Comparison of ENCODE assay signal across 8 mouse cellular contexts in the genomic region with DNA sequence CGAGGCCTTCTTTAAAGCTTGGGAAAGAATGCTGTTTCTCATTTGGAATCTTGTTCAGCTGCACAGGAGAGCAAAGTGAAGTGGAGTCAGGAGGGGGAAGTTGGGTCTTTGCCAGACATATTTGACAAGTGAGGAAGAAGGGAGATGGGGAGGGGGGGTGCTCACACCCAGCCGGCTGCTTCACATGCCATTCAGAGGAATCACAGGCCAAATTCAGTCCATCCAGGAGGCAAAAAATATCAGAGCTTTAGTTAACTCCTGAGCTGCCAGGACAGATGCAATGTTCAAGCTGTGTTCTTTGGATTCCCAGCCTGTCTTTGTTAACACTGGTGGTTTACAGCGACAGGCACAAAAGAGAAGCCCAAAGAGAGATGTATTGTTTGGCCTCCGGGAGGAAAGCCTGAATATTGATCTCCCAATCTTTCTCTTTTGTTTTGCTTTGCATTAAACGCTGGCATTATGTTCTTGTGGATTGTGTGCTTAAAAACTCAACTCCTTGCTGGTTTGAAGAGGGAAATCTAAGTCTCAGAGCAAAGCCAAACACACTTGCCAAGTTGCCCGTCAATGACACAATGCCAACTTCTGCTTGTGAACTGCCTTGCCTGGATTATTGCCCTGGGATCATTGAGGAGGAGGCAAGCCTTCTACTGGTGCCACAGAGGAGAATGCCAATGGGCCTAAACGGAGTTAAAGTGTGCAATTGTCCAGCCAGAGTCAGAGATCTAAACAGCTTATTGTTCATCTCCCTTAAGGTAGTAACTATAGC.
A peak's percentile ranks its signal among the peaks of the same experiment; 100 is the strongest.
DNase-seq lines count a peak whose midpoint lies in the region; ATAC-seq lines count a peak whose summit lies in the region.

No protein-coding gene starts in this region.

- no peak for ATAC-seq in embryonic facial prominence, embryonic 13.5 days (ENCODE audit: insufficient number of reproducible peaks, insufficient read depth, low FRiP score, low TSS enrichment, low read depth)
- peak; percentile 90 for ATAC-seq in heart, embryonic 15.5 days (replicated peaks; ENCODE audit: insufficient number of reproducible peaks, insufficient read depth, low FRiP score, low read depth)
- peak; percentile 75 for ATAC-seq in limb, embryonic 13.5 days (ENCODE audit: low FRiP score, low read depth)
- peak; percentile 86 for ATAC-seq in neural tube, embryonic 13.5 days (ENCODE audit: low read depth)
- no peak for ATAC-seq in megakaryocyte, adult 5-6 weeks (ENCODE audit: poor library complexity, severe bottlenecking)

- peak; percentile 4 for DNase-seq in adrenal gland, adult 8-10 months
- DNase-seq in adrenal gland, adult 18-20 months (ENCODE audit: low spot score in 2 of 2): no peak
- DNase-seq in 3134 (ENCODE audit: extremely low read depth, insufficient read length, low spot score): peak; percentile 82

- peaks cover 14% of the 10 kb centered on the region for H3K4me1 ChIP-seq in embryonic facial prominence, embryonic 13.5 days
- peaks cover 28% of the 10 kb centered on the region for H3K4me1 ChIP-seq in heart, embryonic 15.5 days (replicated peaks)
- H3K4me1 ChIP-seq in limb, embryonic 13.5 days: peaks cover 16% of the 10 kb centered on the region
- H3K4me1 ChIP-seq in neural tube, embryonic 13.5 days (replicated peaks): peaks cover 10% of the 10 kb centered on the region

- H3K9ac ChIP-seq in embryonic facial prominence, embryonic 13.5 days: no peak overlapping the region
- no peak overlapping the region for H3K9ac ChIP-seq in heart, embryonic 15.5 days
- no peak overlapping the region for H3K9ac ChIP-seq in limb, embryonic 13.5 days
- H3K9ac ChIP-seq in neural tube, embryonic 13.5 days: no peak overlapping the region

- H3K36me3 ChIP-seq in embryonic facial prominence, embryonic 13.5 days: no peaks in the 10 kb centered on the region
- H3K36me3 ChIP-seq in heart, embryonic 15.5 days: no peaks in the 10 kb centered on the region
- H3K36me3 ChIP-seq in limb, embryonic 13.5 days: no peaks in the 10 kb centered on the region
- no peaks in the 10 kb centered on the region for H3K36me3 ChIP-seq in neural tube, embryonic 13.5 days

- WGBS in embryonic facial prominence, embryonic 13.5 days: 15% methylated on average over 7 of the region's 7 CpGs
- WGBS in heart, embryonic 15.5 days: 13% methylated on average over 7 of the region's 7 CpGs
- WGBS in limb, embryonic 13.5 days: 36% methylated on average over 7 of the region's 7 CpGs
- WGBS in neural tube, embryonic 13.5 days: 8% methylated on average over 7 of the region's 7 CpGs

- 0 out of 2 replicates have a peak overlapping the region, but pooled peaks have one; percentile 0 for H3K4me2 ChIP-seq in embryonic facial prominence, embryonic 13.5 days
- 0 out of 2 replicates have a peak overlapping the region, but pooled peaks have one; percentile 7 for H3K4me2 ChIP-seq in heart, embryonic 15.5 days
- H3K4me2 ChIP-seq in limb, embryonic 13.5 days (replicated peaks): no peak overlapping the region
- no peak overlapping the region for H3K4me2 ChIP-seq in neural tube, embryonic 13.5 days

- no peaks in the 10 kb centered on the region for H3K9me3 ChIP-seq in embryonic facial prominence, embryonic 13.5 days
- H3K9me3 ChIP-seq in heart, embryonic 15.5 days (replicated peaks): no peaks in the 10 kb centered on the region
- H3K9me3 ChIP-seq in limb, embryonic 13.5 days: no peaks in the 10 kb centered on the region
- H3K9me3 ChIP-seq in neural tube, embryonic 13.5 days: no peaks in the 10 kb centered on the region

- peak overlapping the region; percentile 62 for H3K27ac ChIP-seq in embryonic facial prominence, embryonic 13.5 days
- H3K27ac ChIP-seq in heart, embryonic 15.5 days: peak overlapping the region; percentile 81
- H3K27ac ChIP-seq in limb, embryonic 13.5 days: peak overlapping the region; percentile 58; the same call in 1 of the 2 replicates
- peak overlapping the region; percentile 57 for H3K27ac ChIP-seq in neural tube, embryonic 13.5 days (replicated peaks)

- H3K27me3 ChIP-seq in embryonic facial prominence, embryonic 13.5 days: no peaks in the 10 kb centered on the region
- H3K27me3 ChIP-seq in heart, embryonic 15.5 days: no peaks in the 10 kb centered on the region
- no peaks in the 10 kb centered on the region for H3K27me3 ChIP-seq in limb, embryonic 13.5 days
- no peaks in the 10 kb centered on the region for H3K27me3 ChIP-seq in neural tube, embryonic 13.5 days

- no peak overlapping the region for H3K4me3 ChIP-seq in embryonic facial prominence, embryonic 13.5 days
- H3K4me3 ChIP-seq in heart, embryonic 15.5 days: no peak overlapping the region
- H3K4me3 ChIP-seq in limb, embryonic 13.5 days: no peak overlapping the region
- H3K4me3 ChIP-seq in neural tube, embryonic 13.5 days: no peak overlapping the region

Comparison
In these comparisons a context has a peak if more than half of its experiments do, and no peak if none do; other contexts are left out.
1. DNase-seq: peak in adrenal gland, adult 8-10 months (single experiment) and 3134 (single experiment); none in adrenal gland, adult 18-20 months (0 of 2).
2. ATAC-seq: peak in heart, embryonic 15.5 days (single experiment), limb, embryonic 13.5 days (single experiment) and neural tube, embryonic 13.5 days (single experiment); none in embryonic facial prominence, embryonic 13.5 days (single experiment) and megakaryocyte, adult 5-6 weeks (single experiment).
3. H3K4me2 ChIP-seq: peak in embryonic facial prominence, embryonic 13.5 days (single experiment) and heart, embryonic 15.5 days (single experiment); none in limb, embryonic 13.5 days (single experiment) and neural tube, embryonic 13.5 days (single experiment).
4. Peak in every context shown above with its lines, with median percentiles within 50 percentile points of each other: H3K27ac ChIP-seq.